Mouse (Mus musculus): ENCODE results near the gene Actl11. TPM values are rescaled to one million over a fixed set of nuclear protein-coding genes. Genes with fewer than 3 reads are reported as not detected.

Gene Actl11
- polyA plus RNA-seq, 1 experiment from 2014 or later = not detected

- Histone ChIP-seq H3K4me1 (replicated peaks) (0 out of 2 replicates have a peak, but pooled peaks cover 3% of the 10 kb centered on the region), H3K27me3 (no peaks in the 10 kb centered on the region), H3K4me3 (no peak overlapping the region), H3K4me2 (no peak overlapping the region), H3K27ac (no peak overlapping the region), H3K36me3 (peaks cover 10% of the 10 kb centered on the region; the same call in 1 of the 2 replicates), H3K9ac (no peak overlapping the region), H3K9me3 (no peaks in the 10 kb centered on the region)
- 94% methylated on average over 7 of the region's 7 CpGs for WGBS
- ATAC-seq (ENCODE audit: low FRiP score) = no peak
Measured at GRCm38 (mm10) chr9:107968531-107968930, 40.3 kb downstream of the Actl11 start.

- Histone ChIP-seq H3K4me2 (no peak overlapping the region), H3K4me3 (no peak overlapping the region), H3K36me3 (peaks cover 10% of the 10 kb centered on the region; the same call in 1 of the 2 replicates), H3K4me1 (replicated peaks) (no peaks in the 10 kb centered on the region), H3K27me3 (no peaks in the 10 kb centered on the region), H3K9me3 (no peaks in the 10 kb centered on the region), H3K9ac (no peak overlapping the region), H3K27ac (no peak overlapping the region)
- WGBS = 94% methylated on average over 5 of the region's 5 CpGs
- no peak for ATAC-seq (ENCODE audit: low FRiP score)
Measured at GRCm38 (mm10) chr9:107970311-107970710, 42.0 kb downstream of the Actl11 start.

GRCm38 (mm10) chr9:107971690-107972541, 43.6 kb downstream of the Actl11 start:
- Histone ChIP-seq H3K4me3 (no peak overlapping the region), H3K9me3 (no peaks in the 10 kb centered on the region), H3K9ac (no peak overlapping the region), H3K4me1 (replicated peaks) (no peaks in the 10 kb centered on the region), H3K36me3 (peaks cover 10% of the 10 kb centered on the region; the same call in 1 of the 2 replicates), H3K4me2 (no peak overlapping the region), H3K27ac (no peak overlapping the region), H3K27me3 (no peaks in the 10 kb centered on the region)
- no peak for ATAC-seq (ENCODE audit: low FRiP score)
- WGBS = 86% methylated on average over 8 of the region's 8 CpGs

- Histone ChIP-seq H3K9me3 (no peaks in the 10 kb centered on the region), H3K27ac (no peak overlapping the region), H3K36me3 (peaks cover 6% of the 10 kb centered on the region; the same call in 1 of the 2 replicates), H3K4me3 (no peak overlapping the region), H3K9ac (no peak overlapping the region), H3K4me1 (replicated peaks) (no peaks in the 10 kb centered on the region), H3K4me2 (no peak overlapping the region), H3K27me3 (no peaks in the 10 kb centered on the region)
- WGBS = 85% methylated on average over 10 of the region's 10 CpGs
- ATAC-seq (ENCODE audit: low FRiP score) = no peak
Measured at GRCm38 (mm10) chr9:107974491-107975171, 46.4 kb downstream of the Actl11 start.

GRCm38 (mm10) chr9:107975399-107976386, 47.4 kb downstream of the Actl11 start, which contains the start of gene Uba7:
Gene Uba7, plus strand, starts transcription at chr9:107975505.
- Histone ChIP-seq H3K4me2 (no peak within 1 kb of the TSS), H3K9me3 (no peaks in the 10 kb centered on the region), H3K4me1 (replicated peaks) (no peaks in the 10 kb centered on the region), H3K9ac (no peak within 1 kb of the TSS), H3K27me3 (no peaks in the 10 kb centered on the region), H3K36me3 (peaks cover 4% of the 10 kb centered on the region; the same call in 1 of the 2 replicates), H3K27ac (no peak within 1 kb of the TSS), H3K4me3 (no peak within 1 kb of the TSS)
- 75% methylated on average over 12 of the region's 12 CpGs for WGBS
- no peak for ATAC-seq (ENCODE audit: low FRiP score)

- no peak for ATAC-seq (ENCODE audit: low FRiP score)
- no peak overlapping the region for H3K9ac ChIP-seq
- H3K27me3 ChIP-seq = peaks cover 16% of the 10 kb centered on the region
- 90% methylated on average over 12 of the region's 12 CpGs for WGBS
- H3K36me3 ChIP-seq = no peaks in the 10 kb centered on the region
- no peak overlapping the region for H3K4me2 ChIP-seq
- H3K9me3 ChIP-seq = no peaks in the 10 kb centered on the region
- H3K27ac ChIP-seq = no peak overlapping the region
- no peak overlapping the region for H3K4me3 ChIP-seq
- H3K4me1 ChIP-seq (replicated peaks) = peaks cover 25% of the 10 kb centered on the region
Measured at GRCm38 (mm10) chr9:107978815-107979214, 50.5 kb downstream of the Actl11 start.

Other genes with a start within 250 kb of the Actl11 start
- 1.8 TPM in 2 replicates for gene Gnat1, start 248.8 kb upstream of the Actl11 start, polyA plus RNA-seq (2015; fragmentation: Nextera tagmentation; extraction: Ambion mirVana)
- gene Sema3f, start 218.0 kb upstream of the Actl11 start, polyA plus RNA-seq (2015; fragmentation: Nextera tagmentation; extraction: Ambion mirVana) = 16.4 and 17.0 TPM in 2 replicates
- 277 and 286 TPM in 2 replicates for gene Rbm5, start 157.5 kb upstream of the Actl11 start, polyA plus RNA-seq (2015; fragmentation: Nextera tagmentation; extraction: Ambion mirVana)
- 121 and 122 TPM in 2 replicates for gene Rbm6, start 55.2 kb upstream of the Actl11 start, polyA plus RNA-seq (2015; fragmentation: Nextera tagmentation; extraction: Ambion mirVana)
- gene Mon1a, start 40.3 kb upstream of the Actl11 start, polyA plus RNA-seq (2015; fragmentation: Nextera tagmentation; extraction: Ambion mirVana) = 25.2 and 25.5 TPM in 2 replicates
- gene Mst1r, start 21.6 kb upstream of the Actl11 start, polyA plus RNA-seq (2015; fragmentation: Nextera tagmentation; extraction: Ambion mirVana) = 1.8 and 2.1 TPM in 2 replicates
- gene Camkv, start 7.2 kb downstream of the Actl11 start, polyA plus RNA-seq (2015; fragmentation: Nextera tagmentation; extraction: Ambion mirVana) = 12.4 and 13.3 TPM in 2 replicates
- gene Traip, start 21.7 kb downstream of the Actl11 start, polyA plus RNA-seq (2015; fragmentation: Nextera tagmentation; extraction: Ambion mirVana) = 7.7 and 9.5 TPM in 2 replicates
- gene Uba7, start 47.0 kb downstream of the Actl11 start, polyA plus RNA-seq (2015; fragmentation: Nextera tagmentation; extraction: Ambion mirVana) = 4.8 and 5.8 TPM in 2 replicates
- 1.1 and 1.4 TPM in 2 replicates for gene Gm20661, start 54.6 kb downstream of the Actl11 start, polyA plus RNA-seq (2015; fragmentation: Nextera tagmentation; extraction: Ambion mirVana)
- 20.2 and 21.3 TPM in 2 replicates for gene Inka1, start 57.4 kb downstream of the Actl11 start, polyA plus RNA-seq (2015; fragmentation: Nextera tagmentation; extraction: Ambion mirVana)
- gene Cdhr4, start 64.0 kb downstream of the Actl11 start, polyA plus RNA-seq (2015; fragmentation: Nextera tagmentation; extraction: Ambion mirVana) = 2.0 and 2.6 TPM in 2 replicates
- gene Gm20662, start 67.9 kb downstream of the Actl11 start, polyA plus RNA-seq (2015; fragmentation: Nextera tagmentation; extraction: Ambion mirVana) = 0.60 and 0.79 TPM in 2 replicates
- gene Ip6k1, start 74.0 kb downstream of the Actl11 start, polyA plus RNA-seq (2015; fragmentation: Nextera tagmentation; extraction: Ambion mirVana) = 103 and 107 TPM in 2 replicates
- 20.1 and 21.1 TPM in 2 replicates for gene Gmppb, start 120.8 kb downstream of the Actl11 start, polyA plus RNA-seq (2015; fragmentation: Nextera tagmentation; extraction: Ambion mirVana)
- 3.1 and 3.4 TPM in 2 replicates for gene Amigo3, start 124.7 kb downstream of the Actl11 start, polyA plus RNA-seq (2015; fragmentation: Nextera tagmentation; extraction: Ambion mirVana)
- not detected in 2 replicates for gene Mst1, start 152.0 kb downstream of the Actl11 start, polyA plus RNA-seq (2015; fragmentation: Nextera tagmentation; extraction: Ambion mirVana)
- 42.8 and 43.1 TPM in 2 replicates for gene Rnf123, start 154.9 kb downstream of the Actl11 start, polyA plus RNA-seq (2015; fragmentation: Nextera tagmentation; extraction: Ambion mirVana)
- 57.7 and 57.8 TPM in 2 replicates for gene Apeh, start 166.1 kb downstream of the Actl11 start, polyA plus RNA-seq (2015; fragmentation: Nextera tagmentation; extraction: Ambion mirVana)